Mouse (Mus musculus) Muller cell, postnatal 12 days (primary cell): ENCODE results near the gene Rpusd2.

Source experiments
- DNase-seq: peaks from one replicate; pipeline ENCODE4 v3.0.0-alpha.2; 2015; ENCODE audit errors: inconsistent ontology term

Gene Rpusd2

GRCm38 (mm10) chr2:119032191-119032590, 2.4 kb upstream of the Rpusd2 start:
- DNase-seq: peak; percentile 43

- DNase-seq: peak; percentile 41
Measured at GRCm38 (mm10) chr2:119035397-119035745, 781 bp downstream of the Rpusd2 start.

- no peak for DNase-seq
Measured at GRCm38 (mm10) chr2:119040882-119041281, 6.3 kb downstream of the Rpusd2 start.

- no peak for DNase-seq
Measured at GRCm38 (mm10) chr2:119045163-119045562, 10.6 kb downstream of the Rpusd2 start.

GRCm38 (mm10) chr2:119046649-119047611, 12.3 kb downstream of the Rpusd2 start, which contains the start of gene Knl1:
TSS of gene Knl1 (plus strand) at chr2:119047119.
- DNase-seq: peak; percentile 95

- peak; percentile 17 for DNase-seq
Measured at GRCm38 (mm10) chr2:119047849-119048248, 13.3 kb downstream of the Rpusd2 start.

GRCm38 (mm10) chr2:119050132-119050650, 15.6 kb downstream of the Rpusd2 start:
- no peak for DNase-seq

- DNase-seq: no peak
Measured at GRCm38 (mm10) chr2:119060139-119060538, 25.5 kb downstream of the Rpusd2 start.

- no peak for DNase-seq
Measured at GRCm38 (mm10) chr2:119072397-119072796, 37.8 kb downstream of the Rpusd2 start.

- DNase-seq: no peak
Measured at GRCm38 (mm10) chr2:119086156-119086555, 51.6 kb downstream of the Rpusd2 start.
